Mouse (Mus musculus): ENCODE measurements around the gene E130308A19Rik. TPM values are rescaled to one million over a fixed set of nuclear protein-coding genes. Genes with fewer than 3 reads are reported as not detected.
A peak's percentile ranks its signal among the peaks of the same experiment; 100 is the strongest.

Gene E130308A19Rik
- polyA plus RNA-seq, 1 experiment from 2014 or later: 35.6 TPM

- no peaks in the 10 kb centered on the region for H3K9me3 ChIP-seq (ENCODE audit: control insufficient read depth, low read length)
- H3K4me1 ChIP-seq (ENCODE audit: control insufficient read depth, insufficient read depth, low read length): no peaks in the 10 kb centered on the region
- H3K4me2 ChIP-seq (ENCODE audit: low read depth, severe bottlenecking): no peak overlapping the region
- H3K27me3 ChIP-seq (ENCODE audit: control insufficient read depth, insufficient read depth, low read length): no peaks in the 10 kb centered on the region
- H3K36me3 ChIP-seq (ENCODE audit: control insufficient read depth, insufficient read depth, low read length): no peaks in the 10 kb centered on the region
- 81% methylated on average over 2 of the region's 2 CpGs for WGBS
- no peak overlapping the region for H3K9ac ChIP-seq (ENCODE audit: low read length)
- ATAC-seq (ENCODE audit: insufficient number of reproducible peaks, low FRiP score, low TSS enrichment, low read depth): no peak
- DNase-seq (ENCODE audit: low spot score): no peak
- no peak overlapping the region for H3K27ac ChIP-seq (replicated peaks; ENCODE audit: low read depth, low read length)
- no peak overlapping the region for H3K4me3 ChIP-seq (ENCODE audit: low read depth, low read length)
Observed at GRCm38 (mm10) chr4:59795788-59796455, 169.9 kb downstream of the E130308A19Rik start.

- Histone ChIP-seq H3K4me2 (ENCODE audit: low read depth, severe bottlenecking) (no peak overlapping the region), H3K27ac (replicated peaks; ENCODE audit: low read depth, low read length) (no peak overlapping the region), H3K4me1 (ENCODE audit: control insufficient read depth, insufficient read depth, low read length) (no peaks in the 10 kb centered on the region), H3K4me3 (ENCODE audit: low read depth, low read length) (no peak overlapping the region), H3K9ac (ENCODE audit: low read length) (no peak overlapping the region), H3K36me3 (ENCODE audit: control insufficient read depth, insufficient read depth, low read length) (no peaks in the 10 kb centered on the region), H3K9me3 (ENCODE audit: control insufficient read depth, low read length) (no peaks in the 10 kb centered on the region), H3K27me3 (ENCODE audit: control insufficient read depth, insufficient read depth, low read length) (no peaks in the 10 kb centered on the region)
- no peak for ATAC-seq (ENCODE audit: insufficient number of reproducible peaks, low FRiP score, low TSS enrichment, low read depth)
- WGBS: 79% methylated on average over 5 of the region's 5 CpGs
- no peak for DNase-seq (ENCODE audit: low spot score)
Observed at GRCm38 (mm10) chr4:59800181-59800580, 174.2 kb downstream of the E130308A19Rik start.

GRCm38 (mm10) chr4:59801489-59801888 is 175.5 kb downstream of the E130308A19Rik start, which contains the start of gene Inip:
Inip (minus strand) TSS chr4:59801589.
- no peak for DNase-seq (ENCODE audit: low spot score)
- H3K4me1 ChIP-seq (ENCODE audit: control insufficient read depth, insufficient read depth, low read length): no peaks in the 10 kb centered on the region
- ATAC-seq (ENCODE audit: insufficient number of reproducible peaks, low FRiP score, low TSS enrichment, low read depth): no peak

GRCm38 (mm10) chr4:59802107-59802506 is 176.1 kb downstream of the E130308A19Rik start:
- H3K36me3 ChIP-seq (ENCODE audit: control insufficient read depth, insufficient read depth, low read length): no peaks in the 10 kb centered on the region
- ATAC-seq (ENCODE audit: insufficient number of reproducible peaks, low FRiP score, low TSS enrichment, low read depth) (no peak), DNase-seq (ENCODE audit: low spot score) (no peak)
- H3K27me3 ChIP-seq (ENCODE audit: control insufficient read depth, insufficient read depth, low read length): no peaks in the 10 kb centered on the region
- WGBS: 92% methylated on average over 6 of the region's 6 CpGs
- no peaks in the 10 kb centered on the region for H3K9me3 ChIP-seq (ENCODE audit: control insufficient read depth, low read length)
- H3K27ac ChIP-seq (replicated peaks; ENCODE audit: low read depth, low read length): no peak overlapping the region
- H3K9ac ChIP-seq (ENCODE audit: low read length): no peak overlapping the region
- no peak overlapping the region for H3K4me2 ChIP-seq (ENCODE audit: low read depth, severe bottlenecking)
- no peaks in the 10 kb centered on the region for H3K4me1 ChIP-seq (ENCODE audit: control insufficient read depth, insufficient read depth, low read length)
- H3K4me3 ChIP-seq (ENCODE audit: low read depth, low read length): no peak overlapping the region

More at GRCm38 (mm10) chr4:59801489-59801888, 175.5 kb downstream of the E130308A19Rik start, which contains the start of gene Inip:
- no peak within 1 kb of the TSS for H3K9ac ChIP-seq (ENCODE audit: low read length)
- no peaks in the 10 kb centered on the region for H3K36me3 ChIP-seq (ENCODE audit: control insufficient read depth, insufficient read depth, low read length)
- no peaks in the 10 kb centered on the region for H3K9me3 ChIP-seq (ENCODE audit: control insufficient read depth, low read length)
- no peak within 1 kb of the TSS for H3K4me2 ChIP-seq (ENCODE audit: low read depth, severe bottlenecking)
- H3K27me3 ChIP-seq (ENCODE audit: control insufficient read depth, insufficient read depth, low read length): no peaks in the 10 kb centered on the region
- H3K27ac ChIP-seq (replicated peaks; ENCODE audit: low read depth, low read length): no peak within 1 kb of the TSS
- no peak within 1 kb of the TSS for H3K4me3 ChIP-seq (ENCODE audit: low read depth, low read length)

GRCm38 (mm10) chr4:59802792-59803191 is 176.8 kb downstream of the E130308A19Rik start:
- Histone ChIP-seq H3K4me2 (ENCODE audit: low read depth, severe bottlenecking) (no peak overlapping the region), H3K4me3 (ENCODE audit: low read depth, low read length) (no peak overlapping the region), H3K36me3 (ENCODE audit: control insufficient read depth, insufficient read depth, low read length) (no peaks in the 10 kb centered on the region), H3K9ac (ENCODE audit: low read length) (no peak overlapping the region), H3K27ac (replicated peaks; ENCODE audit: low read depth, low read length) (no peak overlapping the region), H3K9me3 (ENCODE audit: control insufficient read depth, low read length) (no peaks in the 10 kb centered on the region), H3K4me1 (ENCODE audit: control insufficient read depth, insufficient read depth, low read length) (no peaks in the 10 kb centered on the region), H3K27me3 (ENCODE audit: control insufficient read depth, insufficient read depth, low read length) (no peaks in the 10 kb centered on the region)
- WGBS: 66% methylated on average over 4 of the region's 4 CpGs
- DNase-seq (ENCODE audit: low spot score) (no peak), ATAC-seq (ENCODE audit: insufficient number of reproducible peaks, low FRiP score, low TSS enrichment, low read depth) (no peak)

DNA sequence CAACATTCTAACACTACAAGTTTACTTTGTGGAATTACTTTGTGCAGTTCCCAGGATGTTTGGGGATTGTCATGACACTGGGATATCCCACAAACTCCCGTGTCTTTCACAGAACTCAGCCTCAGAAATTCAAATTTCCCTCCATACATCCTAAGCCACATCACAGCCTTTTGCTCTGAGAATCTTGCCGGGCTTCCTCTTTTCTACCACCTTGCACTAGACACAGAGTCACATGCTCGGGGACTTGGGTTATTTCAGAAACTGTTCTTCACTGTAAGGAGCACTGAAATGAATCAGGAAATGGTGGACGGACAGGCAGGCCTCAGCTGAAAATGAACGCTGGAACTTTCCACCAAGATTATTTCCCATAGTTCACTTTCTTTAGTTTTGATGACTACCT is 177.3 kb downstream of the E130308A19Rik start:
- Histone ChIP-seq H3K27ac (replicated peaks; ENCODE audit: low read depth, low read length) (no peak overlapping the region), H3K9me3 (ENCODE audit: control insufficient read depth, low read length) (no peaks in the 10 kb centered on the region), H3K4me3 (ENCODE audit: low read depth, low read length) (no peak overlapping the region), H3K4me1 (ENCODE audit: control insufficient read depth, insufficient read depth, low read length) (no peaks in the 10 kb centered on the region), H3K36me3 (ENCODE audit: control insufficient read depth, insufficient read depth, low read length) (no peaks in the 10 kb centered on the region), H3K9ac (ENCODE audit: low read length) (no peak overlapping the region), H3K27me3 (ENCODE audit: control insufficient read depth, insufficient read depth, low read length) (no peaks in the 10 kb centered on the region), H3K4me2 (ENCODE audit: low read depth, severe bottlenecking) (no peak overlapping the region)
- 83% methylated on average over 5 of the region's 5 CpGs for WGBS
- DNase-seq (ENCODE audit: low spot score) (no peak), ATAC-seq (ENCODE audit: insufficient number of reproducible peaks, low FRiP score, low TSS enrichment, low read depth) (no peak)

GRCm38 (mm10) chr4:59804754-59805153 is 178.7 kb downstream of the E130308A19Rik start:
- DNase-seq (ENCODE audit: low spot score) (no peak), ATAC-seq (ENCODE audit: insufficient number of reproducible peaks, low FRiP score, low TSS enrichment, low read depth) (no peak)
- Histone ChIP-seq H3K9ac (ENCODE audit: low read length) (no peak overlapping the region), H3K27ac (replicated peaks; ENCODE audit: low read depth, low read length) (no peak overlapping the region), H3K4me3 (ENCODE audit: low read depth, low read length) (no peak overlapping the region), H3K4me2 (ENCODE audit: low read depth, severe bottlenecking) (peak overlapping the region; percentile 99), H3K27me3 (ENCODE audit: control insufficient read depth, insufficient read depth, low read length) (no peaks in the 10 kb centered on the region), H3K36me3 (ENCODE audit: control insufficient read depth, insufficient read depth, low read length) (no peaks in the 10 kb centered on the region), H3K4me1 (ENCODE audit: control insufficient read depth, insufficient read depth, low read length) (no peaks in the 10 kb centered on the region), H3K9me3 (ENCODE audit: control insufficient read depth, low read length) (no peaks in the 10 kb centered on the region)
- 88% methylated on average over 1 of the region's 1 CpGs for WGBS

- H3K4me3 ChIP-seq (ENCODE audit: low read depth, low read length): peak within 1 kb of the TSS; percentile 86
- H3K9ac ChIP-seq (ENCODE audit: low read length): peak within 1 kb of the TSS; percentile 74
- H3K27me3 ChIP-seq (ENCODE audit: control insufficient read depth, insufficient read depth, low read length): no peaks in the 10 kb centered on the region
- 3% methylated on average over 36 of the region's 45 CpGs for WGBS
- no peaks in the 10 kb centered on the region for H3K4me1 ChIP-seq (ENCODE audit: control insufficient read depth, insufficient read depth, low read length)
- no peaks in the 10 kb centered on the region for H3K9me3 ChIP-seq (ENCODE audit: control insufficient read depth, low read length)
- peak; percentile 88 for DNase-seq (ENCODE audit: low spot score)
- H3K36me3 ChIP-seq (ENCODE audit: control insufficient read depth, insufficient read depth, low read length): no peaks in the 10 kb centered on the region
- H3K27ac ChIP-seq (replicated peaks; ENCODE audit: low read depth, low read length): 0 out of 2 replicates have a peak within 1 kb of the TSS, but pooled peaks have one; percentile 14
- ATAC-seq (ENCODE audit: insufficient number of reproducible peaks, low FRiP score, low TSS enrichment, low read depth): peak; percentile 95
- H3K4me2 ChIP-seq (ENCODE audit: low read depth, severe bottlenecking): peak within 1 kb of the TSS; percentile 99
Observed at GRCm38 (mm10) chr4:59805181-59805967, 179.4 kb downstream of the E130308A19Rik start, which contains the start of gene Snx30. Snx30 (plus strand) TSS chr4:59805840.
